Mouse (Mus musculus) megakaryocyte, embryonic 14.5 days (primary cell): ENCODE data around the gene Fars2. TPM values are rescaled to one million over a fixed set of nuclear protein-coding genes. Genes with fewer than 3 reads are reported as not detected.

Experiments
- H3K27me3 ChIP-seq: replicated peaks from 2 replicates; pipeline ENCODE3; 2012; ENCODE audit warnings: inconsistent platforms
- H3K36me3 ChIP-seq: replicated peaks from 2 replicates; pipeline ENCODE3; 2012; ENCODE audit warnings: low read length, inconsistent platforms, mixed read lengths
- H3K4me1 ChIP-seq: 2 replicates; pipeline ENCODE4 v1.6.1; 2012; ENCODE audit warnings: inconsistent platforms
- H3K4me3 ChIP-seq: replicated peaks from 2 replicates; pipeline ENCODE3; 2012; ENCODE audit warnings: moderate library complexity, mild to moderate bottlenecking, inconsistent platforms
- H3K9me3 ChIP-seq: 2 replicates; pipeline ENCODE4 v1.6.1; 2012; ENCODE audit warnings: inconsistent platforms
- FLI1 ChIP-seq: IDR thresholded peaks from 2 replicates; pipeline ENCODE4 v1.6.1; 2012; ENCODE audit warnings: low read length, inconsistent platforms, mixed read lengths
- GATA1 ChIP-seq: IDR thresholded peaks from 3 replicates; pipeline ENCODE4 v1.6.1; 2012; ENCODE audit warnings: mixed read lengths, low read length, inconsistent platforms, borderline replicate concordance
- polyA plus RNA-seq: library from polyadenylated mRNA; stranded (reverse); fragments of >175 nt; gene quantifications from 2 replicates; pipeline ENCODE4 v1.2.3, GENCODE M21; 2012; ENCODE audit warnings: low replicate concordance; ENCODE audit not compliant: insufficient read depth

Gene Fars2
- polyA plus RNA-seq, 1 experiment: 34.4 TPM

DNA sequence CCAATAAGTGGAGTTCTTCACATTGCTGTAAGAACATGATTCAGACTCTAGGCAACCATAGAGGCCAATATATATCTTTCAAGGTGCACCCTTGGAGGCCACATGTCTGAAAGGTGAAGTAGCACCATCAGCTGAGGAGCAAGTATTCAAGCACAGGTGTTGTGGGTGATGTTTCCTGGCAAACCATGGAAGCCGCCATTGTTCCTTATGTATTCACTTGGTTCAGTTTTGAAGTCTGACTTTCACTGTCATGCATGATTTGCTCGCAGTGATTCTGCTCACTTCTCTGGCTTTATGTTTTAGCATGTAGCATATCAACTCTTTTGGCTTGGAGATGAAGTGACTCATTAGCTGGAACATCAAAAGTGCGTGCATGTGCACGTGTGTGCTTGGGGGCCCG is 56.9 kb downstream of the Fars2 start:
- peaks cover 9% of the 10 kb centered on the region for H3K4me1 ChIP-seq
- TF ChIP-seq GATA1 (no peak), FLI1 (no peak)
- no peaks in the 10 kb centered on the region for H3K27me3 ChIP-seq
- H3K36me3 ChIP-seq: no peaks in the 10 kb centered on the region
- H3K4me3 ChIP-seq: no peak overlapping the region
- no peaks in the 10 kb centered on the region for H3K9me3 ChIP-seq

DNA sequence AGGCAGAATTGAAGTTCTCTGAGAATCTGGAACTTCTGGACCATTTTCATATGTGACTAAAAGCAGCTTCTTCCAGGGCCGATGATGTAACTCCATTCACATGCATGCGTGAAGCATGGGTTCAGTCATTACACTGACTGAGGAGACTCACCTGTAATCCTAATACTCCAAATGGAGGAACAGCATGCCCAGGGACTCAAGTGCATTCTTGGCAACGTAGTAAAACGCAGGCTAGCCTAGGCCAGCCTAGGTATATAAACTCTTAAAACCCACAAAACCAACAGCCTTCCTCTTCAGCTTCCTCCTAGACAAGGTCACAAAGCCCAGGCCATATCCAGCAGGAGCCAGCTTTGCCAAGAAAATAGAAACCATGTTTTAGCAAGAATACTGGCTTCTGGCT is 57.6 kb downstream of the Fars2 start:
- Histone ChIP-seq H3K9me3 (no peaks in the 10 kb centered on the region), H3K4me1 (peaks cover 9% of the 10 kb centered on the region)

DNA sequence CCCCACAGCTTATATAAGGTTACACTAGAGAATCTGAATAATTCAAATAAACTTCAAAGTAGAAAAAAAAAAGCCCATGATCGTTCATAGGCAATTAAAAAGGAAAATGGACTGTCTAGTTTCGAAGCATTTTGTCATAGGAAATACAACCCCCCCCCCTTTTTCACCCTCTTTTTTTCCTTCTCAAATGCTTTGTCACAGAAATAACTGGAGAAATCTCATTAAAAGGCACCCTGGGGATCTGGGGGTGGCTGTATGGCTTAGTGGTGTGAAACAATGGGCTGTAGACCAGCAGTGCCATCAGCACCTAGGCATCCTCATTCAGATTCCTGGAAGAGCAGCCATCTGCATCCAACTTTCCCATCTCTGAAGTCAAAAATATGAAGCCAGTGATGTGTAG is 64.0 kb downstream of the Fars2 start:
- Histone ChIP-seq H3K27me3 (no peaks in the 10 kb centered on the region), H3K36me3 (peaks cover 6% of the 10 kb centered on the region), H3K4me3 (no peak overlapping the region), H3K4me1 (peaks cover 4% of the 10 kb centered on the region; the same call in 1 of the 2 replicates), H3K9me3 (no peaks in the 10 kb centered on the region)
- TF ChIP-seq GATA1 (no peak), FLI1 (no peak)

More for the DNA sequence above, 57.6 kb downstream of the Fars2 start:
- H3K27me3 ChIP-seq: no peaks in the 10 kb centered on the region
- H3K4me3 ChIP-seq: no peak overlapping the region
- no peak for TF ChIP-seq GATA1
- TF ChIP-seq FLI1: no peak
- no peaks in the 10 kb centered on the region for H3K36me3 ChIP-seq

DNA sequence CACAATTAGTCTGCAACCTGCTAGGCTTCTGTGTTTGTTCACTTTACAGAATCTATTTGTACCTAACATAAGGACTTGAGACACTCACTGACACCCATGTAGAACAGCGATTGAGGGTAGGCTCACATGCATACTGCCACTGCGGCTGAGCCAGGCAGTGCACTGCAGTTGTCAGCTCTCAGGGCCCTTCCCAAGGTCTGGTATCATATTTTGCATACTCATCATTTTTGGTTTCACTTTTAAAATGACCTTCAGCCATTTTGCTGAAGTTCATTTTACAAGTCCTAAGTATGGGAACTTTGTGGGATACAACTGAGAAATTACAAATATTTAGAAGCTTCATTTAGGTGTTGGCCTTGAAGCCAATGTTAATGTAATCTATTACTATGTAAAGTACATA is 73.4 kb downstream of the Fars2 start:
- TF ChIP-seq FLI1: no peak
- no peak for TF ChIP-seq GATA1
- no peaks in the 10 kb centered on the region for H3K9me3 ChIP-seq
- H3K4me1 ChIP-seq: peaks cover 18% of the 10 kb centered on the region
- no peaks in the 10 kb centered on the region for H3K36me3 ChIP-seq
- H3K27me3 ChIP-seq: no peaks in the 10 kb centered on the region
- H3K4me3 ChIP-seq: peak overlapping the region; percentile 87

DNA sequence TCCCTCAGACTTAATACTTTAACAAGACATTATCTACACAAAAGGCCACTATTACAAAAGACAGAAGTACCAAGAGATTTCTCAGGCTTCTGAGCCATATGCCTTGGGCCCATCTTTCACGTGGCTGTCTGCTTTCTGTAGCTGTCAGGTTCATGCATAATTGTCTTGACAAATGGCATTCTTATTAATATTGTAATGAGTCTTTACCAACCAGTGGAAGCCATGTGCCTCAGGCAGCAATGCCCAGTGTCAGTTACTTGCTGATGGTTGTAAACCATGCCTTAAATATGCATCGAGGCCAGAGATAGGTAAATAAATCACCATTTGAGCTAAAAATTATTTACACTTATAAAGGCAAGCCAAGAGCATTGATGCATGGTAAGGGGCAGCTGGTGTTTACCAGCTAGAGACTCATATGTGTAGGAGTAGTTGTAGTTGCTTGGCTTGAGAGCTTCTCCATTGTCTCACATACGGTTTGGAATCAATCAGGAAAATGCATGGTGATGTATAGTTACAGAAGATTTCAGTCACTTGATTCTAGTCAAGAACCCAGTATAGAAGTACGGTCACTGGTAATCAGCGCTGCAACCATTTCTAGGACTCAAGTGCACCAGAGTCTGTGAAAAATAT is 76.4 kb downstream of the Fars2 start:
- Histone ChIP-seq H3K4me3 (no peak overlapping the region), H3K27me3 (peaks cover 4% of the 10 kb centered on the region), H3K36me3 (no peaks in the 10 kb centered on the region), H3K4me1 (peaks cover 38% of the 10 kb centered on the region), H3K9me3 (no peaks in the 10 kb centered on the region)
- TF ChIP-seq GATA1 (no peak), FLI1 (no peak)

DNA sequence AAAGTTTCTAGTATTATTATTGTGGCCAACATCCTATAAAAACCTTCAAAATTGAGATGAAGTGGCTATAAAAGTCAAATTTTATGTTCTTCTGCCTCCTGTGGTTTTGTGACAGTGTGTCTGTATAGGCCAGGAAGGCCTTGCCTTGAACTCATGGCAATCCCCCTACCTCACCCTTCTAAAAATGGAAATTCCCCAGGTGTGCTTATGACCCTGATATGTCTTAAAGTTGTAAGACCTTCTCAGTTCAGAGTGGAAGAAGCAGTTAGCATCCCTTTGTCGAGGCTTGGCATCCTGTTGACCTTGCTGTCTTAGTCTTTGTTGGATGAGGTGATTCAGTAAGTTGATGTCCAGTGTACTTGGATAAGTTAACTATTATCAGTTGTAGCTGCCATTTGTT is 82.1 kb downstream of the Fars2 start:
- TF ChIP-seq GATA1 (no peak), FLI1 (no peak)
- Histone ChIP-seq H3K9me3 (no peaks in the 10 kb centered on the region), H3K27me3 (peaks cover 9% of the 10 kb centered on the region), H3K36me3 (no peaks in the 10 kb centered on the region), H3K4me1 (peaks cover 57% of the 10 kb centered on the region), H3K4me3 (no peak overlapping the region)

DNA sequence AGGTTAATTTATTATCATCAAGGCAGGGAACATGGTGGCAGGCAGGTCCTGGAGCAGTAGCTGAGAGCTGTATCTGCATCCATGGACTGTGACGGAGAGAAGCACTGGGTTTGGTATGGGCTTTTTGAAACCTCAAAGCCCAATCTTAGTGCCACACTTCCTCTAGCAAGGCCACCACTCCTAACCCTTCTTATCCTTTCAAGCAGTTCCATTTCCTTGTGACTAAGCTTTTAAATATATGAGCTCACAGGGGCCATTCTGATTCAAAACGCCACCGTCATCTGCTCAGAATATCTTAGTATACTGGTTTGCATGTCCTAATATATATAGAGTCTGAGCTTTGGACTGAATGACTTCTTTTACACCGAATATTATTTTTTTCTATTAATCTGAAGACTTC is 83.2 kb downstream of the Fars2 start:
- no peak for TF ChIP-seq FLI1
- TF ChIP-seq GATA1: peak; percentile 75; the same call in 1 of the 3 replicates
- H3K4me1 ChIP-seq: peaks cover 65% of the 10 kb centered on the region
- H3K4me3 ChIP-seq: no peak overlapping the region
- H3K36me3 ChIP-seq: peaks cover 7% of the 10 kb centered on the region
- no peaks in the 10 kb centered on the region for H3K9me3 ChIP-seq
- H3K27me3 ChIP-seq: peaks cover 20% of the 10 kb centered on the region

DNA sequence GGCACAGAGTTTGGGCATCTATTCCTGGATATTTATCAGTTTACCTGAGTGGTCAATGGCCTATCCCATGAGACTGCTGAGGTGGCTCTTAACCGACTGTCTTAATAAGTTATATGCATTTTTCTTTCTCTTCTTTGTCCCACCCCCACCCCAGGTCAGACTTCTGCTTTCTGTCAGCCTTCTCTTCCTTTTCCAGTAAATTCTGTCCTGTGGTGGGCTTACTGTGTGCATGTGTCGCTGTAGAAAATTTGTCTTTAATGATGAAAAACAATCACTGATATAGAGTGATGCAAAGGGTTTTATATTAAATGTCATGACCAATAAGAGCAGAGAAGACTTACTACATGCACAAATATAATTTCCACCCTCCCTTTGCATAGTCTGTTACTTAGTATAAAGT is 85.3 kb downstream of the Fars2 start:
- Histone ChIP-seq H3K4me3 (no peak overlapping the region), H3K4me1 (peaks cover 53% of the 10 kb centered on the region), H3K9me3 (no peaks in the 10 kb centered on the region), H3K27me3 (peaks cover 16% of the 10 kb centered on the region), H3K36me3 (peaks cover 7% of the 10 kb centered on the region)
- TF ChIP-seq GATA1: no peak
- no peak for TF ChIP-seq FLI1

DNA sequence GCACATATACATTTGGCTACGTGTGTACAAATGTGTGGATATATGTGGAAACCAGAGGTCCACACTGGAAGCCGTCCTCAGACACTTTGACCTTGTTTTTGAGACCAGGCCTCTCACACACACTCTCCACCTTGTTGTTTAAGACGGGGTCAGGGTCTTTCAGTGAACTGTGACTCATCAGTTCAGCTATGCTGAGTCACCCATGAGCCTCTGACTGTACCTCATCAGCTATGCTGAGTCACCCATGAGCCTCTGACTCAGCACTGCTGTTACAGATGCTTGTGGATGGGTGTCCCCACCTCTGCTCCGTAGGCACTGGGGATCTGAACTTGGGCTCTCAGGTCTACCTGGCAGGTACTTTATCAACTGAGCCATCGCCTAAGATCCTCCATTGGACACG is 85.8 kb downstream of the Fars2 start:
- no peaks in the 10 kb centered on the region for H3K9me3 ChIP-seq
- peaks cover 7% of the 10 kb centered on the region for H3K36me3 ChIP-seq
- no peak for TF ChIP-seq GATA1
- TF ChIP-seq FLI1: no peak
- H3K27me3 ChIP-seq: peaks cover 16% of the 10 kb centered on the region
- peaks cover 48% of the 10 kb centered on the region for H3K4me1 ChIP-seq
- H3K4me3 ChIP-seq: peak overlapping the region; percentile 62

DNA sequence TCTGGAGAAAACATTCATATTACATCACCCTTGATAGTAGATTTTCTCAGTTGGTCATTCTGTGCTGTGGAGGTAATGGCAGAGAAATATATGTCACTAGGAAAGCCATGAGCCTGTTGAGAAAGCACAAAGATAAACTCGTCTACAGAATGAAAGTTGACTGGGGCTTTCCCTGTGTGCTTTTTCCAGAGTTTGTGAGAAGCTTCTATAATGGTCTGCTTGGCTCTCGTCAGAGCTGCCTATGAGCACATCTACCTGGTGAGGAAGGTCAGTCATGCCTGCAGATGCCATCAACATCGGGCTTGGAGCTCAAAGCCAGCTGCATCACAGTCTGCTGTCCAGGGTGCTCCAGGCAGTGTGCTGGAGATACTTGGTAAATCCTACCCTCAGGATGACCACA is 87.1 kb downstream of the Fars2 start:
- Histone ChIP-seq H3K4me1 (peaks cover 48% of the 10 kb centered on the region), H3K27me3 (peaks cover 19% of the 10 kb centered on the region), H3K4me3 (no peak overlapping the region), H3K36me3 (peaks cover 10% of the 10 kb centered on the region), H3K9me3 (no peaks in the 10 kb centered on the region)
- TF ChIP-seq GATA1: no peak
- no peak for TF ChIP-seq FLI1

DNA sequence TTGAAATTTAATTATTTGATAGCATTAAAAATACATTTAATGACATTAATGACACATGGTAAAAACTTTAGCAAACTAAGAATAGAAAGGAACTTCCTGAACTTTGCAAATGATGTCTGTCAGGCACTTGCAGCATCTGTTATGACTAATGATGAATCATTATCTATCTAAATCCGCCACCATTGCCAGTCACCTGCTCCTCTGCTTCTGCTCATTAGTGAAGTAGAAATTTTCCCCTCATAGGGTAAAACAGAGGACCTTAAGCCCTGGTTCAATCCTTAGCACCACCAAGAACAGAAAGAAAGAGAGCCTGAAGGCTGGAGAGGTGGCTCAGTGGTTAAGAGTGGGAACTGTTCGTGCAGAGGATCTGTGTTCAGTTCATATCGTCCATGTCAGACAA is 93.8 kb downstream of the Fars2 start:
- peaks cover 22% of the 10 kb centered on the region for H3K4me1 ChIP-seq
- TF ChIP-seq GATA1 (no peak), FLI1 (no peak)
- H3K9me3 ChIP-seq: no peaks in the 10 kb centered on the region
- H3K4me3 ChIP-seq: no peak overlapping the region
- H3K36me3 ChIP-seq: peaks cover 3% of the 10 kb centered on the region
- peaks cover 5% of the 10 kb centered on the region for H3K27me3 ChIP-seq
